Mouse (Mus musculus): Measurements from ENCODE around the gene Cat. TPM values are rescaled to one million over a fixed set of nuclear protein-coding genes. Genes with fewer than 3 reads are reported as not detected.

Cat gene
- total and polyA plus RNA-seq, 2 experiments: 1,476 to 1,807 TPM

DNA sequence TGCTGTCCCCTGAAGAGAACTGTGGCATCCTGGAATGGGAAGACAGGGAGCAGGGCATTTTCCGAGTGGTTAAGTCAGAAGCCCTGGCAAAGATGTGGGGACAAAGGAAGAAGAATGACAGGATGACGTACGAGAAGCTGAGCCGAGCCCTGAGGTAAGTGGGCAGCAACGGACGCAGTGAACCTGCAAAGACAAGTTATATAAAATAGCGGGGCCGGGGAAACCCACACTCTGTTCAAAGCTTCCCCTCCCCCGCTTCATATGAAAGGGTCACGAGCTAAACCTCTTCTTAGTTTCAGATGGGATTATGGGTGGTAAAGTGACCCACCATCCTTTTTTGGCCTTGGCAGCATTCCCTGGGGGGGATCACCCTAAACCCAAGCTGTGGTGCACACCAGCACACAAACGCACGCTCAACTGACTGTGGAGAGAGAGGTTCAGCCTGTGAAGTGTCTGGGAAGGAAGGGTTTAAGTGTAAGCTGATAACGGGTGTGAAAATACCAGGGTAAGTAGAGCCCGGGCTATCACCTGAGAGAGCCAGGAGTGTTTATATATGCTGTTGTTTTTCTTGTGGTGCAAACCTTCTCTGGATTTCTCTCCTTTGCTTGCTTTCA is 35.9 kb downstream of the Cat start:
- Histone ChIP-seq H3K9ac (ENCODE audit: low read depth, low read length) (no peak overlapping the region), H3K27ac (replicated peaks; ENCODE audit: insufficient read depth, low read depth, low read length) (no peak overlapping the region), H3K79me2 (ENCODE audit: control insufficient read depth, insufficient read depth, low read length) (no peaks in the 10 kb centered on the region), H3K36me3 (ENCODE audit: control insufficient read depth, insufficient read depth, low read length) (peaks cover 19% of the 10 kb centered on the region), H3K4me1 (ENCODE audit: control insufficient read depth, insufficient read depth, low read length) (peaks cover 5% of the 10 kb centered on the region; the same call in 1 of the 2 replicates), H3K4me3 (ENCODE audit: insufficient read depth, low read depth, low read length) (no peak overlapping the region), H3K27me3 (ENCODE audit: control insufficient read depth, insufficient read depth, low read length) (no peaks in the 10 kb centered on the region)
- DNase-seq (ENCODE audit: extremely low read depth, low read depth, low spot score): peak; percentile 9
- no peak for TF ChIP-seq POLR2A (IDR thresholded peaks at IDR 0.05; ENCODE audit: extremely low read depth, insufficient read depth, low read length)
- TF ChIP-seq CTCF (IDR thresholded peaks at IDR 0.05; ENCODE audit: low read depth, low read length): no peak
- 57% methylated on average over 14 of the region's 14 CpGs for WGBS

DNA sequence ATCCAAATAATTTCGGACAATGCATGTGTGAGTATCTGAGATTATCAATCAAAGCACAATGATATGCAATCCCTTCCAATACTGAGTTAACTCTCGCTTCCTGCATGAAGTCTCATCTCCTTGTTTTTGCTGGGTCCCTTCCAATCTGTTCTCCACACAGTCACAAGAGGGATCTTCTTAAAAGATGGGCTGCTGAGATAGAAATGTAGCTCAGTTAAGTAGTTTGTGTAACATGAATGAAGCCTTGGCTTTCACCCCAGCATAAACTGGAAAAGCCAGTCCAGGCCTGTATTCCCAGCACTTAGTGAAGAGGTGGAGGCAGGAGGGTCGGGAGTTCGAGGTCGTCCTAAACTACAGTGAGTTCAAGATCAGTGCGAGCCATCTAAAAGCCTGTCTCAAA is 38.6 kb downstream of the Cat start:
- Histone ChIP-seq H3K79me2 (ENCODE audit: control insufficient read depth, insufficient read depth, low read length) (no peaks in the 10 kb centered on the region), H3K4me1 (ENCODE audit: control insufficient read depth, insufficient read depth, low read length) (no peaks in the 10 kb centered on the region), H3K27ac (replicated peaks; ENCODE audit: insufficient read depth, low read depth, low read length) (no peak overlapping the region), H3K27me3 (ENCODE audit: control insufficient read depth, insufficient read depth, low read length) (no peaks in the 10 kb centered on the region), H3K9ac (ENCODE audit: low read depth, low read length) (no peak overlapping the region), H3K4me3 (ENCODE audit: insufficient read depth, low read depth, low read length) (no peak overlapping the region), H3K36me3 (ENCODE audit: control insufficient read depth, insufficient read depth, low read length) (no peaks in the 10 kb centered on the region)
- DNase-seq (ENCODE audit: extremely low read depth, low read depth, low spot score): no peak
- 87% methylated on average over 6 of the region's 6 CpGs for WGBS
- no peak for TF ChIP-seq POLR2A (IDR thresholded peaks at IDR 0.05; ENCODE audit: extremely low read depth, insufficient read depth, low read length)
- TF ChIP-seq CTCF (IDR thresholded peaks at IDR 0.05; ENCODE audit: low read depth, low read length): no peak

DNA sequence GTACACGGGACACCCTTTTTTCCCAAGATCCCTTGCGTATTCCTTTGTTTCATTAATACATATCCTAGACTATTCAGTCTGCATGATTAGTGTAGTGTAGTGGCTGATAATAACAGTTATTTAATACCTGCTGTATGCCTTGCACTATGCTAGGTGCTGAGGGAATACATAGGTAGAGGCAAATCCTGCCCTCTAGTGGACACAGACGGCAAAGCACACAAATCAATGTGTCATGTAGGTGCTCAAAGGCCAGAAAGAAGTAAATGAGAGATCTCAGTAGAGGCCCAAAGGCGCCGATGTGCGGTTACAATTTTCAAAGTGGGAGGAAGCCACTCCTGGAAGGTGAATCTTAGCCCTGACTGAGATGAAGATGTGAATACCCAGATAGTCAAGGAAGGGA is 39.2 kb downstream of the Cat start:
- no peak overlapping the region for H3K27ac ChIP-seq (replicated peaks; ENCODE audit: insufficient read depth, low read depth, low read length)
- no peaks in the 10 kb centered on the region for H3K36me3 ChIP-seq (ENCODE audit: control insufficient read depth, insufficient read depth, low read length)
- TF ChIP-seq POLR2A (IDR thresholded peaks at IDR 0.05; ENCODE audit: extremely low read depth, insufficient read depth, low read length): no peak
- TF ChIP-seq CTCF (IDR thresholded peaks at IDR 0.05; ENCODE audit: low read depth, low read length): peak; percentile 47; the same call in 1 of the 2 replicates
- no peak overlapping the region for H3K4me3 ChIP-seq (ENCODE audit: insufficient read depth, low read depth, low read length)
- WGBS: 54% methylated on average over 6 of the region's 6 CpGs
- DNase-seq (ENCODE audit: extremely low read depth, low read depth, low spot score): peak; percentile 68
- H3K79me2 ChIP-seq (ENCODE audit: control insufficient read depth, insufficient read depth, low read length): no peaks in the 10 kb centered on the region
- H3K27me3 ChIP-seq (ENCODE audit: control insufficient read depth, insufficient read depth, low read length): no peaks in the 10 kb centered on the region
- H3K4me1 ChIP-seq (ENCODE audit: control insufficient read depth, insufficient read depth, low read length): no peaks in the 10 kb centered on the region
- no peak overlapping the region for H3K9ac ChIP-seq (ENCODE audit: low read depth, low read length)

GRCm38 (mm10) chr2:103439710-103440109 is 45.2 kb downstream of the Cat start:
- Histone ChIP-seq H3K27me3 (ENCODE audit: control insufficient read depth, insufficient read depth, low read length) (no peaks in the 10 kb centered on the region), H3K4me1 (ENCODE audit: control insufficient read depth, insufficient read depth, low read length) (no peaks in the 10 kb centered on the region), H3K36me3 (ENCODE audit: control insufficient read depth, insufficient read depth, low read length) (no peaks in the 10 kb centered on the region), H3K9ac (ENCODE audit: low read depth, low read length) (no peak overlapping the region), H3K4me3 (ENCODE audit: insufficient read depth, low read depth, low read length) (no peak overlapping the region), H3K27ac (replicated peaks; ENCODE audit: insufficient read depth, low read depth, low read length) (no peak overlapping the region), H3K79me2 (ENCODE audit: control insufficient read depth, insufficient read depth, low read length) (no peaks in the 10 kb centered on the region)
- TF ChIP-seq POLR2A (IDR thresholded peaks at IDR 0.05; ENCODE audit: extremely low read depth, insufficient read depth, low read length): no peak
- peak; percentile 79 for TF ChIP-seq CTCF (IDR thresholded peaks at IDR 0.05; ENCODE audit: low read depth, low read length)
- 13% methylated on average over 12 of the region's 12 CpGs for WGBS
- peak; percentile 62 for DNase-seq (ENCODE audit: extremely low read depth, low read depth, low spot score)

DNA sequence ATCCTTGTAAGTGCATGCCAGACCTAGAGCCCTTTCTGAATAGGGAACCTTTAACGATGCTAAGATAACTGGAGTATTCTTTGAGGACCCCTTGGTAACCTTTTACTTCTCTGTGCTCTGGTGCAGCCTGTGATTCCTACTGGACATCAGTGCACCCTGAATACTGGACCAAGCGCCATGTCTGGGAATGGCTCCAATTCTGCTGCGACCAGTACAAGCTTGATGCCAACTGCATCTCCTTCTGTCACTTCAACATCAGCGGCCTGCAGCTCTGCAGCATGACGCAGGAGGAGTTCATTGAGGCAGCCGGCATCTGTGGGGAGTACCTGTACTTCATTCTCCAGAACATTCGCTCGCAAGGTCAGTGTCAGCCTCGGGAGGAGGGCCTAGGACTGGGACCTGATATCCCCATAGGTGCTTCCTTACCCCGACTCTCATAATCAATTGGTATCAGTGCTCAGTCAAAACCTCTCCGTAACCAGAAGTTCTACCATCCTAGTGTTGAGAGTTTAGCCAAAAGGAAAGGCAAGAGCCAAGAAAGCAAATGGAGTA is 45.8 kb downstream of the Cat start:
- Histone ChIP-seq H3K4me1 (ENCODE audit: control insufficient read depth, insufficient read depth, low read length) (no peaks in the 10 kb centered on the region), H3K27ac (replicated peaks; ENCODE audit: insufficient read depth, low read depth, low read length) (no peak overlapping the region), H3K36me3 (ENCODE audit: control insufficient read depth, insufficient read depth, low read length) (no peaks in the 10 kb centered on the region), H3K79me2 (ENCODE audit: control insufficient read depth, insufficient read depth, low read length) (no peaks in the 10 kb centered on the region), H3K27me3 (ENCODE audit: control insufficient read depth, insufficient read depth, low read length) (no peaks in the 10 kb centered on the region), H3K9ac (ENCODE audit: low read depth, low read length) (no peak overlapping the region), H3K4me3 (ENCODE audit: insufficient read depth, low read depth, low read length) (no peak overlapping the region)
- TF ChIP-seq POLR2A (IDR thresholded peaks at IDR 0.05; ENCODE audit: extremely low read depth, insufficient read depth, low read length) (no peak), CTCF (IDR thresholded peaks at IDR 0.05; ENCODE audit: low read depth, low read length) (no peak)
- WGBS: 84% methylated on average over 11 of the region's 11 CpGs
- DNase-seq (ENCODE audit: extremely low read depth, low read depth, low spot score): no peak

- no peak overlapping the region for H3K4me3 ChIP-seq (ENCODE audit: insufficient read depth, low read depth, low read length)
- H3K27me3 ChIP-seq (ENCODE audit: control insufficient read depth, insufficient read depth, low read length): no peaks in the 10 kb centered on the region
- WGBS: 85% methylated on average over 5 of the region's 5 CpGs
- TF ChIP-seq POLR2A (IDR thresholded peaks at IDR 0.05; ENCODE audit: extremely low read depth, insufficient read depth, low read length) (no peak), CTCF (IDR thresholded peaks at IDR 0.05; ENCODE audit: low read depth, low read length) (no peak)
- H3K9ac ChIP-seq (ENCODE audit: low read depth, low read length): no peak overlapping the region
- H3K79me2 ChIP-seq (ENCODE audit: control insufficient read depth, insufficient read depth, low read length): no peaks in the 10 kb centered on the region
- no peak overlapping the region for H3K27ac ChIP-seq (replicated peaks; ENCODE audit: insufficient read depth, low read depth, low read length)
- peaks cover 4% of the 10 kb centered on the region; the same call in 1 of the 2 replicates for H3K4me1 ChIP-seq (ENCODE audit: control insufficient read depth, insufficient read depth, low read length)
- H3K36me3 ChIP-seq (ENCODE audit: control insufficient read depth, insufficient read depth, low read length): no peaks in the 10 kb centered on the region
- DNase-seq (ENCODE audit: extremely low read depth, low read depth, low spot score): no peak
Observed at GRCm38 (mm10) chr2:103436534-103436933, 48.4 kb downstream of the Cat start.
